Mouse (Mus musculus) adrenal gland, postnatal 4 days (tissue): ENCODE results near the gene Fam198a. TPM values are rescaled to one million over a fixed set of nuclear protein-coding genes. Genes with fewer than 3 reads are reported as not detected.
A peak's percentile ranks its signal among the peaks of the same experiment; 100 is the strongest.

ENCODE experiments used
- DNase-seq, 2 experiments: peaks; one replicate each; pipeline ENCODE4 v3.0.0; 2021 to 2022; ENCODE audit warnings: low spot score in 2 of 2, mixed read lengths in 2 of 2
- long read RNA-seq, 2 experiments: library from polyadenylated mRNA; stranded (forward); transcript quantifications; one replicate each; pipeline ENCODE4 v2.0.0; 2021
- total RNA-seq, 2 experiments: library from RNA; stranded (reverse); gene quantifications; 2 replicates each; pipeline ENCODE4 v1.2.3; 2021

The Fam198a gene
- 1 to 10 TPM; 6.8 to 8.4 TPM for total RNA-seq
- long read RNA-seq, experiment 1, partial matches to known transcripts = 2 of 6 reads
- long read RNA-seq, experiment 1, other reads (novel, unspliced or antisense) = 2 of 6 reads
- long read RNA-seq, experiment 2, partial matches to known transcripts = 1 of 4 reads
- long read RNA-seq, experiment 2, other reads (novel, unspliced or antisense) = 1 of 4 reads

GRCm38 (mm10) chr9:121950418-121951113, at the start of gene Fam198a:
Fam198a (plus strand) TSS chr9:121950988.
- DNase-seq = peak; percentile 71 to 86

- DNase-seq = no peak
Measured at GRCm38 (mm10) chr9:121901710-121902700, 48.8 kb upstream of the Fam198a start.

- DNase-seq = no peak
Measured at GRCm38 (mm10) chr9:121903476-121904305, 47.1 kb upstream of the Fam198a start.

- no peak for DNase-seq
Measured at GRCm38 (mm10) chr9:121904319-121904718, 46.5 kb upstream of the Fam198a start.

- no peak for DNase-seq
Measured at GRCm38 (mm10) chr9:121904946-121905345, 45.8 kb upstream of the Fam198a start.

GRCm38 (mm10) chr9:121905556-121906185, 45.1 kb upstream of the Fam198a start:
- DNase-seq = no peak

GRCm38 (mm10) chr9:121906456-121906855, 44.3 kb upstream of the Fam198a start:
- no peak for DNase-seq

- DNase-seq = no peak
Measured at GRCm38 (mm10) chr9:121907356-121908070, 43.3 kb upstream of the Fam198a start.

GRCm38 (mm10) chr9:121908321-121908720, 42.5 kb upstream of the Fam198a start:
- DNase-seq = no peak

GRCm38 (mm10) chr9:121909635-121910034, 41.2 kb upstream of the Fam198a start:
- no peak for DNase-seq

GRCm38 (mm10) chr9:121911196-121911595, 39.6 kb upstream of the Fam198a start:
- no peak for DNase-seq

GRCm38 (mm10) chr9:121912786-121913185, 38.0 kb upstream of the Fam198a start:
- no peak for DNase-seq

GRCm38 (mm10) chr9:121914226-121914757, 36.5 kb upstream of the Fam198a start:
- no peak for DNase-seq

- no peak for DNase-seq
Measured at GRCm38 (mm10) chr9:121915056-121915455, 35.7 kb upstream of the Fam198a start.

- no peak for DNase-seq
Measured at GRCm38 (mm10) chr9:121916102-121916501, 34.7 kb upstream of the Fam198a start, which contains the start of gene Cyp8b1. Cyp8b1 (minus strand) TSS chr9:121916305.

- no peak for DNase-seq
Measured at GRCm38 (mm10) chr9:121919027-121919501, 31.7 kb upstream of the Fam198a start.

GRCm38 (mm10) chr9:121923443-121923842, 27.3 kb upstream of the Fam198a start:
- DNase-seq = no peak

GRCm38 (mm10) chr9:121923906-121924305, 26.9 kb upstream of the Fam198a start:
- DNase-seq = no peak

GRCm38 (mm10) chr9:121924901-121925560, 25.8 kb upstream of the Fam198a start:
- DNase-seq = no peak
